Mouse (Mus musculus) MEL (cell line): ENCODE results near the gene Fgfr2. TPM values are rescaled to one million over a fixed set of nuclear protein-coding genes. Genes with fewer than 3 reads are reported as not detected.

ENCODE experiments used
- DNase-seq: peaks from one replicate; pipeline ENCODE4 v3.0.0; 2011; ENCODE audit warnings: low read depth, low spot score
- H3K27ac ChIP-seq: 2 replicates; pipeline ENCODE4 v1.5.1; 2012; ENCODE audit warnings: low read depth, mild to moderate bottlenecking, control low read depth, low read length, moderate library complexity; ENCODE audit not compliant: control insufficient read depth
- H3K27me3 ChIP-seq, 2 experiments: fragments of 150-350 bp in 1 of 2; sonication (generic) in 1 of 2; 2 replicates each; pipeline ENCODE4 v1.6.1; 2012; ENCODE audit warnings: low read length in 2 of 2, mild to moderate bottlenecking in 2 of 2, improper control_type of control experiment in 1 of 2, moderate library complexity in 1 of 2; ENCODE audit not compliant: insufficient read depth in 2 of 2, control insufficient read depth in 1 of 2
- H3K36me3 ChIP-seq, 2 experiments: 2 replicates each; pipeline ENCODE4 v1.6.1; 2012 to 2014; ENCODE audit warnings: low read length in 2 of 2, improper control_type of control experiment in 1 of 2, inconsistent platforms in 1 of 2, mild to moderate bottlenecking in 1 of 2; ENCODE audit not compliant: insufficient read depth in 2 of 2, control insufficient read depth in 1 of 2
- H3K4me1 ChIP-seq, 2 experiments: fragments of 150-350 bp in 1 of 2; sonication (generic) in 1 of 2; 2 replicates each; pipeline ENCODE4 v1.6.1; 2012; ENCODE audit warnings: low read length in 2 of 2, improper control_type of control experiment in 1 of 2, mild to moderate bottlenecking in 1 of 2; ENCODE audit not compliant: insufficient read depth in 2 of 2, control insufficient read depth in 1 of 2
- H3K4me3 ChIP-seq, 2 experiments: fragments of 150-350 bp in 1 of 2; sonication (generic) in 1 of 2; 2 replicates each; pipeline ENCODE4 v1.5.1; 2012; ENCODE audit warnings: low read depth in 2 of 2, low read length in 2 of 2, mild to moderate bottlenecking in 2 of 2, moderate library complexity in 2 of 2, control low read depth in 1 of 2, improper control_type of control experiment in 1 of 2; ENCODE audit not compliant: control insufficient read depth in 1 of 2, insufficient read depth in 1 of 2
- H3K79me2 ChIP-seq: 2 replicates; pipeline ENCODE4 v1.6.1; 2012; ENCODE audit warnings: mild to moderate bottlenecking, low read length, moderate library complexity; ENCODE audit not compliant: control insufficient read depth, poor library complexity, insufficient read depth
- H3K9ac ChIP-seq: 2 replicates; pipeline ENCODE4 v1.6.1; 2012; ENCODE audit warnings: low read depth, mild to moderate bottlenecking, control low read depth, low read length, moderate library complexity; ENCODE audit not compliant: control insufficient read depth, poor library complexity, severe bottlenecking
- H3K9me3 ChIP-seq: fragments of 150-350 bp; sonication (generic); replicated peaks from 2 replicates; pipeline ENCODE4 v1.6.1; 2012; ENCODE audit warnings: mild to moderate bottlenecking, low read length, improper control_type of control experiment, moderate library complexity; ENCODE audit not compliant: insufficient read depth
- CHD1 ChIP-seq: IDR thresholded peaks from 2 replicates; pipeline ENCODE4 v1.6.1; 2012; ENCODE audit warnings: low read depth, mild to moderate bottlenecking, inconsistent platforms, low read length, improper control_type of control experiment
- CHD2 ChIP-seq: IDR thresholded peaks from 2 replicates; pipeline ENCODE4 v1.6.1; 2011; ENCODE audit warnings: low read length, improper control_type of control experiment
- CTCF ChIP-seq, 3 experiments: IDR thresholded peaks in 2 of 3; conservative IDR thresholded peaks in 1 of 3; 2 replicates each; pipeline ENCODE4 v1.5.1; 2011 to 2012; ENCODE audit warnings: low read length in 3 of 3, low read depth in 2 of 3, mild to moderate bottlenecking in 2 of 3, improper control_type of control experiment in 1 of 3, inconsistent platforms in 1 of 3, mixed read lengths in 1 of 3, moderate library complexity in 1 of 3; ENCODE audit not compliant: control insufficient read depth in 1 of 3, insufficient read depth in 1 of 3, poor library complexity in 1 of 3, severe bottlenecking in 1 of 3
- ELF1 ChIP-seq: IDR thresholded peaks from 2 replicates; pipeline ENCODE4 v1.6.1; 2014; ENCODE audit warnings: low read depth, mild to moderate bottlenecking, inconsistent platforms, low read length, improper control_type of control experiment, moderate library complexity
- ETS1 ChIP-seq: IDR thresholded peaks from 2 replicates; pipeline ENCODE4 v1.6.1; 2012; ENCODE audit warnings: low read depth, mild to moderate bottlenecking, inconsistent platforms, low read length, improper control_type of control experiment, moderate library complexity
- KAT2A ChIP-seq: conservative IDR thresholded peaks from 2 replicates; pipeline ENCODE4 v1.6.1; 2012; ENCODE audit warnings: low read depth, low read length, improper control_type of control experiment, inconsistent platforms
- MYB ChIP-seq: IDR thresholded peaks from 2 replicates; pipeline ENCODE4 v1.6.1; 2011; ENCODE audit warnings: mild to moderate bottlenecking, low read depth, low read length, improper control_type of control experiment
- POLR2AphosphoS2 ChIP-seq: IDR thresholded peaks from 2 replicates; pipeline ENCODE4 v1.6.1; 2011; ENCODE audit warnings: low read length, improper control_type of control experiment
- POLR2AphosphoS5 ChIP-seq: IDR thresholded peaks from 2 replicates; pipeline ENCODE4 v1.6.1; 2012; ENCODE audit warnings: low read depth, borderline replicate concordance, mild to moderate bottlenecking, inconsistent platforms, low read length, moderate library complexity, mixed read lengths
- TBP ChIP-seq: IDR thresholded peaks from 2 replicates; pipeline ENCODE4 v1.8.0; 2011; ENCODE audit warnings: low read depth, low read length, improper control_type of control experiment
- UBTF ChIP-seq: IDR thresholded peaks from 2 replicates; pipeline ENCODE4 v1.6.1; 2012; ENCODE audit warnings: low read depth, mild to moderate bottlenecking, inconsistent platforms, low read length, improper control_type of control experiment, moderate library complexity, borderline replicate concordance; ENCODE audit not compliant: insufficient read depth
- USF1 ChIP-seq: IDR thresholded peaks from 2 replicates; pipeline ENCODE4 v1.6.1; 2014; ENCODE audit warnings: low read depth, mild to moderate bottlenecking, inconsistent platforms, low read length, improper control_type of control experiment, moderate library complexity
- ZC3H11A ChIP-seq: IDR thresholded peaks from 2 replicates; pipeline ENCODE4 v1.6.1; 2012; ENCODE audit warnings: low read depth, mild to moderate bottlenecking, inconsistent platforms, low read length, improper control_type of control experiment
- ZKSCAN1 ChIP-seq: IDR thresholded peaks from 2 replicates; pipeline ENCODE4 v1.6.1; 2012; ENCODE audit warnings: low read depth, mild to moderate bottlenecking, inconsistent platforms, low read length, improper control_type of control experiment, moderate library complexity
- ZMIZ1 ChIP-seq: IDR thresholded peaks from 2 replicates; pipeline ENCODE4 v1.6.1; 2012; ENCODE audit warnings: low read depth, mild to moderate bottlenecking, inconsistent platforms, low read length, improper control_type of control experiment, moderate library complexity
- ZNF384 ChIP-seq: IDR thresholded peaks from 2 replicates; pipeline ENCODE4 v1.6.1; 2012; ENCODE audit warnings: low read depth, mild to moderate bottlenecking, inconsistent platforms, low read length, improper control_type of control experiment
- polyA plus RNA-seq, 2 experiments: library from polyadenylated mRNA; stranded (reverse) in 1 of 2; unstranded in 1 of 2; fragments of >175 nt in 1 of 2; fragments of >200 nt in 1 of 2; gene quantifications; 2 replicates each; pipeline versions ENCODE4 v1.2.1 to v1.2.4; 2012; ENCODE audit warnings: low replicate concordance in 2 of 2, low read depth in 1 of 2; ENCODE audit not compliant: insufficient read length in 2 of 2, insufficient read depth in 1 of 2, missing spikeins in 1 of 2
- total RNA-seq: library from RNA; depleted of rRNA; stranded (reverse); fragments of 300-350 nt; gene quantifications from 2 replicates; pipeline ENCODE4 v1.2.3, GENCODE M21; 2012

Gene Fgfr2
- total and polyA plus RNA-seq, 3 experiments, result not detected

DNA sequence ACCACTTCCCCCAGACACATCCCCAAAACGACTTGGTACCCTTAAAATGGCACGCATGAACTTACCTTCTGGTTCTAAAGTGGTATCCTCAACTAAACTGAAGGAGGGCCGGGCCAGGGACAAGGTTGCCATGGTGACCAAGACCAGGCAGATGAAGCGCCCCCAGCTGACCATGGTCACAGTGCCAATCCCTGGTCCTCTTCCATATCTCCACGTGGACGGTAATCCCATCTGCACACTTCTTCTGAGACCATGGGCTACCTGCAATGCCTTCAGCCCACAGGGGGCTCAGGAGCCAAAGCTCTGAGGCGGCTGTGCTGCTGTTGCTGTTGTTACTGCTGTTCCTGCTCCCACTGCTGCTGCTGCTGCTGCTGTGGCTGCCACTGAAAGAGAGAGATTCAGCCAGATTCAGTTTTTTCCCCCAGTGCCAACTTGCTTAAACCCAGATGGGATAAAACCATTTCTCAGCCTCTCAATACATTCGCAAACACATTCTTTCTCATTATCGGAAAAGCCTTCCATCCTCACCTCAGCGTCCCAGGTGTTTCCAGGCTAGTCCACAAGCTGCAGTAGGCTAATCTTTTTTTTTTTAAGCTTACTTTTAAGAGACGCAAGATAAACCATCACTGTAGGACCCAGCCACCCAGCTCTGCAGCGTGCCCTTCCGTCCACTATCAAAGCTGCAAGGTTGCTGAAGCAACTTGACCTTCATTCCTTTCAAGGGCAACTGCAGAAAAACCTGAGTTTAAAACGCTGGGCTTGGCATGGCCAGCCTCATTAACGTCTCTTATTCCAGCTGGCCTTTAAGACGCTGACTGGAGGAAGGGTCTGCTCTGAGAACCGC is 2861.2 kb downstream of the Fgfr2 start:
- H3K27ac ChIP-seq, result no peak overlapping the region
- H3K27me3 ChIP-seq, result no peaks in the 10 kb centered on the region
- no peak overlapping the region for H3K9ac ChIP-seq
- no peaks in the 10 kb centered on the region for H3K79me2 ChIP-seq
- no peak overlapping the region for H3K4me3 ChIP-seq
- no peak for DNase-seq
- TF ChIP-seq ZC3H11A (no peak), ZMIZ1 (no peak), USF1 (no peak), POLR2AphosphoS5 (no peak), CHD1 (no peak), CHD2 (no peak), ZNF384 (no peak), ZKSCAN1 (no peak), UBTF (no peak), ETS1 (no peak), KAT2A (no peak), CTCF (IDR thresholded peaks at IDR 0.05 in 2 of 3, conservative IDR thresholded peaks at IDR 0.05 in 1 of 3; ENCODE audit: control insufficient read depth in 1 of 3, insufficient read depth in 1 of 3, low read depth in 2 of 3, low read length in 3 of 3, poor library complexity in 1 of 3, severe bottlenecking in 1 of 3) (no peak), ELF1 (no peak), TBP (no peak), POLR2AphosphoS2 (no peak)
- TF ChIP-seq, all 39 proteins: peak for 0
- H3K9me3 ChIP-seq, result no peaks in the 10 kb centered on the region
- no peaks in the 10 kb centered on the region for H3K36me3 ChIP-seq
- H3K4me1 ChIP-seq, result no peaks in the 10 kb centered on the region

- no peak overlapping the region for H3K27ac ChIP-seq
- no peak overlapping the region for H3K9ac ChIP-seq
- no peak for TF ChIP-seq CHD2
- TF ChIP-seq UBTF, result no peak
- no peak for TF ChIP-seq ETS1
- no peak for TF ChIP-seq MYB
- H3K36me3 ChIP-seq, result no peaks in the 10 kb centered on the region
- no peak overlapping the region for H3K4me3 ChIP-seq
- no peak for DNase-seq
- H3K79me2 ChIP-seq, result no peaks in the 10 kb centered on the region
- H3K4me1 ChIP-seq, result no peaks in the 10 kb centered on the region
- H3K27me3 ChIP-seq, result no peaks in the 10 kb centered on the region
- H3K9me3 ChIP-seq, result no peaks in the 10 kb centered on the region
Observed at GRCm38 (mm10) chr7:130260905-130261683, 2862.1 kb downstream of the Fgfr2 start.
